Mouse (Mus musculus) MEL-GATA-1-ER (cell line): Measurements from ENCODE around the gene Gadd45a.
A peak's percentile ranks its signal among the peaks of the same experiment; 100 is the strongest.
"Not testable (repeated sequence)": the region's sequence is repeated elsewhere in the genome, so short reads cannot be mapped to it uniquely, and the experiment has no call there.

Experiments
- DNase-seq: peaks from one replicate; pipeline ENCODE4 v3.0.0-alpha.2; 2012; ENCODE audit warnings: low read depth; ENCODE audit errors: extremely low read depth

Gadd45a gene

GRCm38 (mm10) chr6:67048880-67049694, 11.8 kb upstream of the Gadd45a start:
- no peak for DNase-seq

- no peak for DNase-seq
Measured at GRCm38 (mm10) chr6:67048052-67048691, 10.9 kb upstream of the Gadd45a start.

- DNase-seq = peak; percentile 14
Measured at GRCm38 (mm10) chr6:67046937-67047336, 9.7 kb upstream of the Gadd45a start.

- DNase-seq = no peak
Measured at GRCm38 (mm10) chr6:67045424-67045823, 8.2 kb upstream of the Gadd45a start.

GRCm38 (mm10) chr6:67040904-67041410, 3.7 kb upstream of the Gadd45a start:
- no peak for DNase-seq

GRCm38 (mm10) chr6:67038964-67039363, 1.7 kb upstream of the Gadd45a start:
- DNase-seq = no peak

- peak; percentile 70 for DNase-seq
Measured at GRCm38 (mm10) chr6:67036356-67036811, 873 bp downstream of the Gadd45a start.

- DNase-seq = peak; percentile 91
Measured at GRCm38 (mm10) chr6:67035388-67036299, 1.6 kb downstream of the Gadd45a start.

GRCm38 (mm10) chr6:67034331-67035130, 2.7 kb downstream of the Gadd45a start:
- DNase-seq = peak; percentile 97

GRCm38 (mm10) chr6:67033604-67034003, 3.7 kb downstream of the Gadd45a start:
- no peak for DNase-seq

GRCm38 (mm10) chr6:67032972-67033371, 4.3 kb downstream of the Gadd45a start:
- DNase-seq = not testable (repeated sequence)

GRCm38 (mm10) chr6:67032551-67032950, 4.7 kb downstream of the Gadd45a start:
- DNase-seq = not testable (repeated sequence)

GRCm38 (mm10) chr6:67030846-67031245, 6.4 kb downstream of the Gadd45a start:
- DNase-seq = no peak

- DNase-seq = no peak
Measured at GRCm38 (mm10) chr6:67030416-67030815, 6.8 kb downstream of the Gadd45a start.

GRCm38 (mm10) chr6:67029987-67030386, 7.3 kb downstream of the Gadd45a start:
- DNase-seq = no peak

- no peak for DNase-seq
Measured at GRCm38 (mm10) chr6:67029312-67029950, 7.8 kb downstream of the Gadd45a start.

GRCm38 (mm10) chr6:67027438-67028142, 9.7 kb downstream of the Gadd45a start:
- peak; percentile 25 for DNase-seq

GRCm38 (mm10) chr6:67026661-67027060, 10.6 kb downstream of the Gadd45a start:
- DNase-seq = no peak

GRCm38 (mm10) chr6:67023729-67024128, 13.5 kb downstream of the Gadd45a start:
- DNase-seq = no peak
